Mouse (Mus musculus) brain, embryonic 14.5 days (tissue): Measurements from ENCODE around the gene Itga2b.

Source experiments
- CTCF ChIP-seq: fragments of 200-500 bp; IDR thresholded peaks from 2 replicates; pipeline ENCODE4 v1.5.1; 2012; ENCODE audit warnings: inconsistent platforms, mild to moderate bottlenecking, moderate library complexity, borderline replicate concordance; ENCODE audit not compliant: insufficient read depth, insufficient read length; ENCODE audit errors: extremely low read depth
- POLR2A ChIP-seq: fragments of 200-500 bp; IDR thresholded peaks from 2 replicates; pipeline ENCODE4 v1.6.1; 2012; ENCODE audit warnings: mild to moderate bottlenecking, inconsistent platforms, borderline replicate concordance; ENCODE audit not compliant: poor library complexity, insufficient read depth, insufficient read length, severe bottlenecking; ENCODE audit errors: extremely low read depth

DNA sequence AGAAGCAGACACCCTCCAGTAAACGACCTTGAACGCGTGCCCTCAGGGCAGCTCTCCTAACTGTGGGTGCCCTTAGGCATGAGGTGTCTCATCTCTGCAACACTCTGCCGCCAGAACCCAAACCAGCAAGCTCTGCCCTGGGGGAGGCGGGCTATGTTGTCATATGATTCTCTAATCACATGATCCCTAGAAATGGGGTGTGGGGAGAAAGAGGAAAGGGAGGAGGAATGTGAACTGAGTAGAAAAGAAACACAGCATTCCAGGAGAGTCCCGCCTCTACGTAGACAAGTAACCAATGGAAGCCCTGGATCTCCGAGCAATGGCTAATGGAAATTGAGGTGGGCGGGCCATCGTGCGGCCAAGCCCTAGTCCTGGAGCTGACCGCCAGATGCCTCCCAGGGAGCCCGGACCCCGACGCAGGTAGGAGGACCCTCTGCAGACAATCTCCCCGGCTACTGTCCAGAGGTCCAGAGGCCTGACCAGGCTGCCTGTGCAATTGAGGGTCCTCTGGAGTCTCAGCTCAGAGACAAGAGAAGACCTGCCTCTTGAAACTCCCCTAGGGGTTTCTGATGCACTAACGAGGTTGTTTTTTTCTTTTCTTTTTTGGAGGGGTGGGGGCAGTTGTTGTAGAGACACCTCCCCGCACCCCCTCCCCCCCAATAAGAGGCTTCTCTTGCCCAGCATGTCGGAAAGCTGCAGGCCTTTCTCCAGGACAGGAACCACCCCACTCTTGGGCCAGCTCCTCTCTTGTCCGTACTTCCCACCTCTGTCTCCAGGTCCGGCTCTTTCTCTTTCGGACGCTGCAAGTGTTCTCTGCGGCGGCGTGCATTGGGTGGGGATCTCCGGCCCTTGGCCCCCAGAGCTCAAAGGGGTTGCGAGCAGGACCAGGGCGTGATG lies 39.6 kb downstream of the Itga2b start, which contains the start of gene Grn:
- no peak for TF ChIP-seq CTCF
- peak; percentile 22; the same call in 1 of the 2 replicates for TF ChIP-seq POLR2A
